Mouse (Mus musculus) lung, embryonic 16.5 days (tissue): ENCODE measurements around the gene Sec24c. TPM values are rescaled to one million over a fixed set of nuclear protein-coding genes. Genes with fewer than 3 reads are reported as not detected.

Experiments
- ATAC-seq: fragments of 200-750 bp; cut with Nextera tagmentation; 2 replicates; pipeline ENCODE4 v1.8.0; 2017; ENCODE audit warnings: low read depth, mild to moderate bottlenecking, moderate library complexity
- H3K27ac ChIP-seq: fragments of 300-500 bp; sonication (generic); 2 replicates; pipeline ENCODE4 v1.5.1; 2014; ENCODE audit warnings: mild to moderate bottlenecking, control low read depth, low read length
- H3K27me3 ChIP-seq: fragments of 300-500 bp; sonication (generic); 2 replicates; pipeline ENCODE4 v1.6.1; 2014; ENCODE audit warnings: low read depth, low read length, mixed read lengths; ENCODE audit not compliant: control insufficient read depth, insufficient read depth
- H3K36me3 ChIP-seq: fragments of 300-500 bp; sonication (generic); 2 replicates; pipeline ENCODE4 v1.6.1; 2014; ENCODE audit warnings: low read length; ENCODE audit not compliant: control insufficient read depth, insufficient read depth
- H3K4me1 ChIP-seq: fragments of 300-500 bp; sonication (generic); replicated peaks from 2 replicates; pipeline ENCODE4 v1.6.1; 2014; ENCODE audit warnings: low read length, mixed read lengths; ENCODE audit not compliant: control insufficient read depth, insufficient read depth
- H3K4me2 ChIP-seq: fragments of 300-500 bp; sonication (generic); 2 replicates; pipeline ENCODE4 v1.6.1; 2014; ENCODE audit warnings: low read depth, low read length, control low read depth
- H3K4me3 ChIP-seq: fragments of 300-500 bp; sonication (generic); 2 replicates; pipeline ENCODE4 v1.5.1; 2014; ENCODE audit warnings: mild to moderate bottlenecking, low read length, control low read depth
- H3K9ac ChIP-seq: fragments of 300-500 bp; sonication (generic); 2 replicates; pipeline ENCODE4 v1.6.1; 2014; ENCODE audit warnings: low read length, control low read depth
- H3K9me3 ChIP-seq: fragments of 300-500 bp; sonication (generic); 2 replicates; pipeline ENCODE4 v1.6.1; 2016; ENCODE audit warnings: low read length; ENCODE audit not compliant: control insufficient read depth
- WGBS: fragments of 180-500 bp; shearing (Covaris S2); extraction: QIAGEN DNeasy Blood & Tissue Kit; methylation state at CpG from one replicate; pipeline ENCODE4 v1.1.7; 2014; 5-methylcytosine and 5-hydroxymethylcytosine counted together
- polyA plus RNA-seq: library from polyadenylated mRNA; unstranded; fragments of >200 nt; fragmentation: Nextera tagmentation; extraction: Ambion mirVana; gene quantifications from 2 replicates; pipeline ENCODE4 v1.2.1, GENCODE M21; 2015

Gene Sec24c
- polyA plus RNA-seq, 1 experiment from 2014 or later, result 95.6 TPM

DNA sequence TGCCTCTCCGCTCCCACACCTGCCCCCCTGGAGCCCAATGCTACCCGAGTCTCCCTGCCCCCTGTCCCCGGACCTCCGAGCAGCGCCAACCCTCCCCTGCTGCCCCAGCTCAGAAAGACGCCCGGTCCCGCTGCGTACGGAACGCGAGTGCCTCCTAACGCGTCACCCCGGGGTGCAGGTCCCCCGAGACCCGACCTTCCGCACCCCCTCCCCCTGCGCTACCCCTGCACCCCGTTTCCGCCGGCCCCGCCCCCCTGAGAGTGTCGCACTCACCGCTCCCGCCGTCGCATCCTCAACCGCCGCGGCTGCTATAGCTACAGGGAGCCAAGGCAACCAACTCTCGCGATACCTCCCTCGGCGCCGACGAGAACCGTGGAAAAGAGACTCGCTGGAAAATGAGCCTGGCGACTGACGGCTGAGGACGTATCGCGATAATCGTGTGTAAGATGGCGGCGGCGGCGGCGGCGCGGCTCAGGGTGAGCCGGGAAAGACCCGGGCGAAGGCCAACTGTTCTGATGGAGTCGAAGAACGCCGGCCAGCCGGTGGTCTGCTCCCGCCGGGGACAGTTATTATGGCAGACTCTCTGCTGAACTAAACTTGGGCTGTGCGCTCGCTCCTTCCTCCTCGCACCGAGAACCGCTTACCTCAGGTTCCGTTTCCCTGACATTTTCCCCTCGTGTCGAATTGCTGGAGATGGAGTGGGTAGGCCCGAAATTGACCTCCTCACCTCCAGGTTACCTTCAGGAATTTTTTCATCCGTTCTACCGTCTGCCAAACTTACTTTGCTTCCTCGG lies 33.3 kb upstream of the Sec24c start, which contains the start of gene Usp54:
Gene Usp54, minus strand, starts transcription at position 420 of the 794 bp plus-strand sequence.
- peak; percentile 96 for ATAC-seq
- H3K4me3 ChIP-seq, result peak within 1 kb of the TSS; percentile 86
- H3K9ac ChIP-seq, result peak within 1 kb of the TSS; percentile 94
- H3K9me3 ChIP-seq, result no peaks in the 10 kb centered on the region
- peak within 1 kb of the TSS; percentile 83 for H3K4me2 ChIP-seq
- H3K4me1 ChIP-seq, result peaks cover 12% of the 10 kb centered on the region
- under 1% methylated on average over 71 of the region's 73 CpGs for WGBS
- H3K27me3 ChIP-seq, result no peaks in the 10 kb centered on the region
- H3K36me3 ChIP-seq, result no peaks in the 10 kb centered on the region
- H3K27ac ChIP-seq, result peak within 1 kb of the TSS; percentile 94

DNA sequence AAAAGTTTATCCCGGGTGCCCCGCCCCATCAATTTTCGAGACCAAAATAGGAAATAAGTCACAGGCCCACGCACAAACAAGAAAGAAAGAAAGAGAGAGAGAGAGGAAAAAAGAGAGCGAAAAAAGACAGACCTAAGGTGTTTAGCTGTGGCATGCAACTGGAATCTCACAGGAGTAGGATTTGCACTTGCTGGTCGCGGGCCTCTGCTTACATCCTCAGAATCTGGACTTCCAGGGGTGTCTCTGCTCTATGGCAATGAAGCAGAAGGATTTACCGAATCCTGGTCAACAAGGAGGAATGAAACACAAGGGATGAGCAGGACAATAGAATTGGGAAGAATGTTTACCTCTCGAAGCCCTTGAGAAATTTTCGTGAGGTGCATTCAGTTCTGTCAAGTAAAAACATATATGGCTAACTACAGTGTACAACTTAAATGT lies 32.7 kb upstream of the Sec24c start:
- H3K9ac ChIP-seq, result peak overlapping the region; percentile 94
- no peaks in the 10 kb centered on the region for H3K36me3 ChIP-seq
- H3K27ac ChIP-seq, result peak overlapping the region; percentile 94
- ATAC-seq, result no peak
- H3K4me2 ChIP-seq, result peak overlapping the region; percentile 83
- no peaks in the 10 kb centered on the region for H3K9me3 ChIP-seq
- peak overlapping the region; percentile 86 for H3K4me3 ChIP-seq
- peaks cover 12% of the 10 kb centered on the region for H3K4me1 ChIP-seq
- no peaks in the 10 kb centered on the region for H3K27me3 ChIP-seq
- 11% methylated on average over 10 of the region's 10 CpGs for WGBS

DNA sequence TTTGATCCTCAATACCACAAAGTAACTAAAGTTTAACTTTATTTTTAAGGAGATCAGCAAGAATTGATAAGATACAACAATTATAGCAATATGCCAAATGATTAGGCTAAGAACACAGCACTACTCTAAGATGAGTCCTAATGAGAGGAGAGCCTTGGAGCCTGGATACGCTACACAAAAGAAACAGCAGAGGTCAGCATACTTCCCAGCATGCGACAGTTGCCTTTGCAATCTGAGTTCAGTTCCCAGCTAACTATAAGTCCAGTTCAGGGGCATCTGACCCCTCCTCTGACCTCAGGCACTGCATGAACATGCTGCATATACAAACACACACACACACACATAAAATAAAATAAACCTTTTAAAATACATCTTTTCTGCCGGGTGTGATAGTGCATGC lies 28.6 kb upstream of the Sec24c start:
- Histone ChIP-seq H3K36me3 (no peaks in the 10 kb centered on the region), H3K27ac (no peak overlapping the region), H3K27me3 (no peaks in the 10 kb centered on the region), H3K4me3 (no peak overlapping the region), H3K4me1 (peaks cover 8% of the 10 kb centered on the region), H3K9me3 (no peaks in the 10 kb centered on the region), H3K9ac (no peak overlapping the region), H3K4me2 (no peak overlapping the region)
- WGBS, result 35% methylated on average over 3 of the region's 3 CpGs
- no peak for ATAC-seq

DNA sequence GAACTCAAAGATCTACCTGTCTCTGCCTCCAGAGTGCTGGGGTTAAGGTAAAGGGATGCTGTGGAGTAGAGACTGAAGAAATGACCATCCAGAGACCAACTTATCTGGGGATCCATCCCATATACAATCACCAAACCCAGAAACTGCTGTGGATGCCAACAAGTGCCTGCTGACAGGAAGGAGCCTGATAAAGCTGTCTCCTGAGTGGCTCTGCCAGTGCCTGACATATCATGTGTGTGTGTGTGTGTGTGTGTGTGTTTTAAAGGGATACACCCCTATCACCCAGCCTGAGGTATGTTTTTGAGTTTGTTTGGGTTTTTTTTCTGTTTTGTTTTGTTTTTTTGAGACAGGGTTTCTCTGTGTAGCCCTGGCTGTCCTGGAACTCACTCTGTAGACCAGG lies 27.7 kb upstream of the Sec24c start:
- Histone ChIP-seq H3K9me3 (no peaks in the 10 kb centered on the region), H3K4me2 (no peak overlapping the region), H3K27ac (no peak overlapping the region), H3K4me3 (no peak overlapping the region), H3K4me1 (peaks cover 8% of the 10 kb centered on the region), H3K27me3 (no peaks in the 10 kb centered on the region), H3K9ac (no peak overlapping the region), H3K36me3 (no peaks in the 10 kb centered on the region)
- ATAC-seq, result no peak

DNA sequence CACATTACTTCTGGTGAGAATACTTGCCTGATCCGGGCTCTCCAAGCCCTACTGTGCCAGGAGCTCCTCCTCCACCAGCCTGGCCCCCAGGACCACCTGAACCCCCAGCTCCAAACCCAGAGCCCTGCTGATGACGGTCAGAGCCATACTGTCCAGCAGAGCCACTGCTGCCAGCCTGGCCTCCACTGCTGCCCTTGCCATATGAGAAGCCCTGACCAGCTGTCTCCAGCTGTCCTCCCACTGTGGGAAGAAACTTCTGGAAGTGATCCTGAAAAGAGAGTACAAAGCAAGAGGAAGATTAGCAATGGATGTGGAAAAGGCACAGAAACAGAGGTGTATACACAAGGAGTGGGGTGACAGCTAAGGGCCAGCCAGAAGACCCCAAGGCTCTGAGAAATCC lies 23.1 kb upstream of the Sec24c start:
- Histone ChIP-seq H3K27ac (no peak overlapping the region), H3K36me3 (no peaks in the 10 kb centered on the region), H3K9ac (no peak overlapping the region), H3K4me1 (no peaks in the 10 kb centered on the region), H3K4me3 (no peak overlapping the region), H3K4me2 (no peak overlapping the region), H3K9me3 (no peaks in the 10 kb centered on the region), H3K27me3 (no peaks in the 10 kb centered on the region)
- no peak for ATAC-seq
- WGBS, result 57% methylated on average over 2 of the region's 2 CpGs

DNA sequence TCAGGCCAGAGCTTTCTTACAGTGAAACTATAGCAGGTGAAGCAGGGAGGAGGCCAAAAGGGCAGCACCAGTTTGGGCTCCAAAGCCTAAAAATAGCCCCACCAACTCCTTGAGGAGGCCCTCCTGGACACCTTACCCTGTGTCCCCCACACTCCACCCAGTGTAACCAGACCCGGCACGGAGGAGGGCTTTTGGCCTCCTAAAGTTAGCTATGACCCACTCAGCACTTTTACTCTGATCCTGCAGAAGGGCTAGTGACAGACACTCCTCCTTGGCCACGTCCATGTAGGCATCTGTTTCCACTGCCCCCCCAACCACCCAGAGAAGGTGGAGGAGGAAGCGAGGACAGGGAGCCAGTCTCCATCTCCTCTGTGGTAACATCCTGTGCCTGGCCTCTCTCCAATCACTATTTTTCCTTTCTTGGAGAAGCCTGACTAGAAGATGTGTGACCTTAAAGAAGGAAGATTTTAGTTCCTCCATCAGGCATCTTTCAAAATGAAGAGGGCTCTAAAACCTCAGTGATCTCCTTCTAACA lies 22.3 kb upstream of the Sec24c start:
- Histone ChIP-seq H3K4me1 (no peaks in the 10 kb centered on the region), H3K4me3 (no peak overlapping the region), H3K4me2 (no peak overlapping the region), H3K9ac (no peak overlapping the region), H3K27ac (no peak overlapping the region), H3K36me3 (no peaks in the 10 kb centered on the region), H3K9me3 (no peaks in the 10 kb centered on the region), H3K27me3 (no peaks in the 10 kb centered on the region)
- 50% methylated on average over 4 of the region's 4 CpGs for WGBS
- no peak for ATAC-seq

DNA sequence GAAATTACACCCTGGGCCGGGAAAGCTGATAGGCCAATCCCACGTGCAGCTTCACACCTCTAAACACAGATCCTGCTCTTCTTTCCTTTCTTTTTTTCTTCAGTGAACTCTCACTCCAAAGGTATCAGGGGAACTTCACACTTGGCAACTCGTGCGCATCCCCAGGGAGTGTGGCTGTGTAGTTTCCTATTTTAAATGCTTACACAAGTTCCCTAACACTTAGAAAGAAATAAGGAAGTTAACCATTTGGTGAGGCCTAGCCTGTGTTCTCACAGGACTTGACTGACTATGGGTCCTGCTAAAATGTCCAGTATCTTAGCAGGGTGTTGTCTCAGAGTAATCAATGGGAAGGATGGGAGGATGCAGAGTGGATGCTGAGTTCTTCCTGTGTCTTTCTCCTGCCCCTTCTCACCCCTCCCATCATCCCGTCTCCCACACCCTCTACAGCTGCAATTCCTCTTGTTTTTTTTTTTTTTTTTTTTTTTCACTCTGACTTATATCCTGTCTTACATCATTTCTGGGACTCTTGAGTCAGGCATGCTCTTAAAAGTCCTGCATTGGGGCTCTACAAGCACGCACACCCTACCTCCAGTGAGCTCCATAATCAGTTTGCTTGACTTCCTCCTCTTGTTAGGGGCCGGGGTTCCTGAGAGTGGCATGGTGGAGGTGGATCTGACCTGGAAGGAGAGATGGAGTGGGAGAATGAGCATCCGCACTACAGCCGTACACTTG lies 19.3 kb upstream of the Sec24c start:
- Histone ChIP-seq H3K36me3 (no peaks in the 10 kb centered on the region), H3K27ac (no peak overlapping the region), H3K4me2 (no peak overlapping the region), H3K9me3 (no peaks in the 10 kb centered on the region), H3K27me3 (no peaks in the 10 kb centered on the region), H3K4me1 (no peaks in the 10 kb centered on the region), H3K4me3 (no peak overlapping the region), H3K9ac (no peak overlapping the region)
- ATAC-seq, result no peak
- 62% methylated on average over 9 of the region's 9 CpGs for WGBS

DNA sequence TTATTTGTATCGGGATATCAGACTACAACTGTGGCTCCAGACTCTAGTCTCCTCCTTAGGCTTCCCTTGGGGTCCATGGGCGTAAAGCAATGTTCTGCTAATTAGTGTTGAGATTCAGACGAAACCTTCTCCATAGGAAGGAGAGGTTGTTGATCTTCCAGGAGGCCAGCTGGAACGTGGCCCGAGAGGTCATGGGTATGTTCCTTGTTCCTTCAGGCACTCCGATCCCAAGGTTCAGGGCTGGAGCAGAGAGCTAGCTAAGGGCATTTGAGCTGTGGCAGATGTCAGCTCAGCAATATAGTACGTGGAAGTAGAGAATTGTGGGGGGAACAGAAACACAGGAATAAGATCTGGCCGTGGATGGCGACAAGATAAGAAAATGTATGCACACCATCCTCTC lies 18.4 kb upstream of the Sec24c start:
- no peaks in the 10 kb centered on the region for H3K36me3 ChIP-seq
- no peak overlapping the region for H3K4me3 ChIP-seq
- peaks cover 2% of the 10 kb centered on the region for H3K4me1 ChIP-seq
- H3K27ac ChIP-seq, result no peak overlapping the region
- H3K9ac ChIP-seq, result no peak overlapping the region
- ATAC-seq, result no peak
- no peaks in the 10 kb centered on the region for H3K27me3 ChIP-seq
- 77% methylated on average over 9 of the region's 9 CpGs for WGBS
- H3K4me2 ChIP-seq, result no peak overlapping the region
- no peaks in the 10 kb centered on the region for H3K9me3 ChIP-seq

DNA sequence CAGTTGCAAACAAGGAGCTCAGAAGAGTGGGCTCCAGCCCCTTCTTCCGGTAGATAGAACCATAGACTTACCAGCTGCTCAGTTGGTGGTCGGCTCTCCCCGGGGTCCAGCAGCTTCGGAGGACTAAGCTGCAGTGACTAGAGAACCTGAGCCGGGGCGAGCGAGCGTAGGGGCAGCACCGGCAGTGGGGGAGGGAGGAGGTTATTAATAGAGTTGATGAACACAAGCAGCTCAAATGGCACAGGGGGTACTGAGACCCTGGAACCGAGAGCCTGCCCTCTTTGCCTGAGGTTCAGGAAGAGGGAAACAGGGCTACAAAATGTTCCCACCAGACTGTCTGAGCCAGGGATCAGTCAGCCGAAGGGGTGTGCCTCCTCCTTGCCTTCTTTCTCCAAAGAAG lies 17.7 kb upstream of the Sec24c start, which contains the start of gene Myoz1:
Gene Myoz1, minus strand, starts transcription at position 180 of the 400 bp plus-strand sequence.
- H3K4me2 ChIP-seq, result no peak within 1 kb of the TSS
- H3K4me3 ChIP-seq, result no peak within 1 kb of the TSS
- H3K27me3 ChIP-seq, result no peaks in the 10 kb centered on the region
- no peak within 1 kb of the TSS for H3K9ac ChIP-seq
- H3K27ac ChIP-seq, result no peak within 1 kb of the TSS
- no peak for ATAC-seq
- peaks cover 3% of the 10 kb centered on the region for H3K4me1 ChIP-seq
- 44% methylated on average over 11 of the region's 11 CpGs for WGBS
- H3K9me3 ChIP-seq, result no peaks in the 10 kb centered on the region
- H3K36me3 ChIP-seq, result no peaks in the 10 kb centered on the region
